Comparison of ENCODE assay signal across 8 mouse cellular contexts in genomic region chr10:39732266-39733100, GRCm38 (mm10). TPM values are rescaled to one million over a fixed set of nuclear protein-coding genes. Genes with fewer than 3 reads are reported as not detected.
A peak's percentile ranks its signal among the peaks of the same experiment; 100 is the strongest.
DNase-seq lines count a peak whose midpoint lies in the region; ATAC-seq and TF ChIP-seq lines count a peak whose summit lies in the region.

No protein-coding gene starts in this region.

- ATAC-seq in heart, embryonic 14.5 days (ENCODE audit: insufficient number of reproducible peaks, insufficient read depth, low FRiP score, low read depth) = peak; percentile 56
- ATAC-seq in liver, embryonic 14.5 days (ENCODE audit: insufficient read depth) = peak; percentile 42
- ATAC-seq in neural tube, embryonic 11.5 days (ENCODE audit: insufficient read depth, low FRiP score, low TSS enrichment) = peak; percentile 58
- peak; percentile 37 for ATAC-seq in stomach, embryonic 16.5 days (ENCODE audit: insufficient read depth, low FRiP score)

- H3K27ac ChIP-seq in heart, embryonic 14.5 days (replicated peaks in 1 of 2; ENCODE audit: control insufficient read depth in 1 of 2, insufficient read depth in 1 of 2, low read depth in 2 of 2, low read length in 2 of 2) = peak overlapping the region; percentile 98
- peak overlapping the region; percentile 82 for H3K27ac ChIP-seq in liver, embryonic 14.5 days
- H3K27ac ChIP-seq in neural tube, embryonic 11.5 days (ENCODE audit: low read depth, low read length) = peak overlapping the region; percentile 99
- peak overlapping the region; percentile 100 for H3K27ac ChIP-seq in stomach, embryonic 16.5 days (ENCODE audit: low read length)

- H3K4me1 ChIP-seq in heart, embryonic 14.5 days (ENCODE audit: control insufficient read depth in 2 of 2, insufficient read depth in 2 of 2, low read length in 2 of 2) = peaks cover 0 to 17% of the 10 kb centered on the region in 2 experiments; a peak in 2 of 4 replicates
- H3K4me1 ChIP-seq in liver, embryonic 14.5 days (replicated peaks; ENCODE audit: control insufficient read depth in 2 of 2, insufficient read depth in 2 of 2, low read length in 1 of 2) = peaks cover 5 to 10% of the 10 kb centered on the region in 2 experiments
- H3K4me1 ChIP-seq in neural tube, embryonic 11.5 days (ENCODE audit: control insufficient read depth, insufficient read depth, low read length) = peaks cover 8% of the 10 kb centered on the region
- peaks cover 11% of the 10 kb centered on the region for H3K4me1 ChIP-seq in stomach, embryonic 16.5 days (ENCODE audit: control insufficient read depth, insufficient read depth, low read length)

- TF ChIP-seq EP300 in liver, embryonic 14.5 days (IDR thresholded peaks at IDR 0.05; ENCODE audit: low read depth) = no peak

- H3K36me3 ChIP-seq in heart, embryonic 14.5 days (ENCODE audit: control insufficient read depth, insufficient read depth, low read length) = no peaks in the 10 kb centered on the region
- H3K36me3 ChIP-seq in liver, embryonic 14.5 days (replicated peaks; ENCODE audit: control insufficient read depth, insufficient read depth, low read depth) = no peaks in the 10 kb centered on the region
- H3K36me3 ChIP-seq in neural tube, embryonic 11.5 days (ENCODE audit: control insufficient read depth, insufficient read depth, low read length) = no peaks in the 10 kb centered on the region
- H3K36me3 ChIP-seq in stomach, embryonic 16.5 days (ENCODE audit: control insufficient read depth, insufficient read depth, low read length) = no peaks in the 10 kb centered on the region

- peak overlapping the region; percentile 64 to 95 for H3K4me3 ChIP-seq in heart, embryonic 14.5 days (ENCODE audit: control insufficient read depth in 1 of 2, insufficient read depth in 1 of 2, low read depth in 1 of 2, low read length in 2 of 2)
- H3K4me3 ChIP-seq in liver, embryonic 14.5 days (ENCODE audit: insufficient read depth in 1 of 2, low read depth in 2 of 2, low read length in 2 of 2) = peak overlapping the region; percentile 76 to 96
- H3K4me3 ChIP-seq in neural tube, embryonic 11.5 days (ENCODE audit: low read depth, low read length) = peak overlapping the region; percentile 90
- peak overlapping the region; percentile 77 for H3K4me3 ChIP-seq in stomach, embryonic 16.5 days (replicated peaks; ENCODE audit: low read length)

- TF ChIP-seq CTCF in liver, embryonic 14.5 days (IDR thresholded peaks at IDR 0.05; ENCODE audit: low read depth) = peak; percentile 80

- peak overlapping the region; percentile 93 for H3K9ac ChIP-seq in heart, embryonic 14.5 days (ENCODE audit: low read length)
- H3K9ac ChIP-seq in liver, embryonic 14.5 days (replicated peaks) = peak overlapping the region; percentile 97
- peak overlapping the region; percentile 94 for H3K9ac ChIP-seq in neural tube, embryonic 11.5 days (ENCODE audit: low read length)
- H3K9ac ChIP-seq in stomach, embryonic 16.5 days (ENCODE audit: low read length) = peak overlapping the region; percentile 91

- peak; percentile 92 for DNase-seq in CD4-positive, CD25-positive, alpha-beta regulatory T cell, adult 2 months (ENCODE audit: low read depth, low spot score)
- DNase-seq in brain, embryonic 18.5 days (ENCODE audit: low read depth, low spot score) = peak; percentile 54
- peak; percentile 20 for DNase-seq in fibroblast of lung, adult 2 months (ENCODE audit: low read depth)
- DNase-seq in kidney, postnatal 25 days = peak; percentile 78 to 90
- DNase-seq in liver, embryonic 14.5 days (ENCODE audit: low read depth in 3 of 3, low spot score in 3 of 3) = peak; percentile 13 to 62 (median 47)
- DNase-seq in neural tube, embryonic 11.5 days (ENCODE audit: low spot score) = peak; percentile 87

- H3K27me3 ChIP-seq in heart, embryonic 14.5 days (ENCODE audit: control insufficient read depth, insufficient read depth, low read length) = no peaks in the 10 kb centered on the region
- H3K27me3 ChIP-seq in liver, embryonic 14.5 days (ENCODE audit: control insufficient read depth, insufficient read depth, low read length) = no peaks in the 10 kb centered on the region
- H3K27me3 ChIP-seq in neural tube, embryonic 11.5 days (ENCODE audit: control insufficient read depth, insufficient read depth, low read length) = no peaks in the 10 kb centered on the region
- no peaks in the 10 kb centered on the region for H3K27me3 ChIP-seq in stomach, embryonic 16.5 days (ENCODE audit: control insufficient read depth, insufficient read depth, low read length)

- H3K9me3 ChIP-seq in heart, embryonic 14.5 days (ENCODE audit: control insufficient read depth, low read length) = no peaks in the 10 kb centered on the region
- no peaks in the 10 kb centered on the region for H3K9me3 ChIP-seq in liver, embryonic 14.5 days (ENCODE audit: control insufficient read depth, low read length)
- no peaks in the 10 kb centered on the region for H3K9me3 ChIP-seq in neural tube, embryonic 11.5 days (ENCODE audit: control insufficient read depth, low read length)
- no peaks in the 10 kb centered on the region for H3K9me3 ChIP-seq in stomach, embryonic 16.5 days (replicated peaks; ENCODE audit: control insufficient read depth, low read length)

- under 1% methylated on average over 67 of the region's 105 CpGs for WGBS in heart, embryonic 14.5 days
- WGBS in liver, embryonic 14.5 days (ENCODE audit: insufficient replicate concordance) = under 1% methylated on average over 96 of the region's 105 CpGs
- under 1% methylated on average over 78 of the region's 105 CpGs for WGBS in neural tube, embryonic 11.5 days
- under 1% methylated on average over 96 of the region's 105 CpGs for WGBS in stomach, embryonic 16.5 days

- H3K4me2 ChIP-seq in heart, embryonic 14.5 days (ENCODE audit: low read length) = peak overlapping the region; percentile 78
- peak overlapping the region; percentile 86 for H3K4me2 ChIP-seq in liver, embryonic 14.5 days (ENCODE audit: low read depth)
- H3K4me2 ChIP-seq in neural tube, embryonic 11.5 days (ENCODE audit: low read depth) = peak overlapping the region; percentile 75
- H3K4me2 ChIP-seq in stomach, embryonic 16.5 days (ENCODE audit: low read depth, low read length) = peak overlapping the region; percentile 68

RNA-seq across cellular contexts. Expression of gene Rev3l, which starts 0.6 kb away (rescaled TPM):
- polyA plus RNA-seq in heart, embryonic 14.5 days (2014; fragmentation: Nextera tagmentation; extraction: Ambion mirVana) = 16.4 and 17.5 TPM in 2 replicates
- 6.3 and 10.0 TPM in 2 replicates for polyA plus RNA-seq in liver, embryonic 14.5 days (2012; rRNA removed)
- polyA plus RNA-seq in liver, embryonic 14.5 days (2014; fragmentation: Nextera tagmentation; extraction: Ambion mirVana) = 4.9 and 5.7 TPM in 2 replicates
- 24.4 and 27.4 TPM in 2 replicates for polyA plus RNA-seq in neural tube, embryonic 11.5 days (2014; fragmentation: Nextera tagmentation; extraction: Ambion mirVana)
- 18.2 and 21.2 TPM in 2 replicates for polyA plus RNA-seq in stomach, embryonic 16.5 days (2015; fragmentation: Nextera tagmentation; extraction: Ambion mirVana)

Comparison
In these comparisons a context has a peak if more than half of its experiments do, and no peak if none do; other contexts are left out.
1. Peak in every context shown above with its lines: DNase-seq, ATAC-seq, H3K4me3 ChIP-seq and H3K27ac ChIP-seq.
2. DNase-seq: peak in every context shown above with its lines; median percentile 92 in CD4-positive, CD25-positive, alpha-beta regulatory T cell, adult 2 months; 87 in neural tube, embryonic 11.5 days; 84 in kidney, postnatal 25 days; 54 in brain, embryonic 18.5 days; 47 in liver, embryonic 14.5 days; 20 in fibroblast of lung, adult 2 months.